Mouse (Mus musculus) midbrain, embryonic 10.5 days (tissue): ENCODE results near the gene Acot3. TPM values are rescaled to one million over a fixed set of nuclear protein-coding genes. Genes with fewer than 3 reads are reported as not detected.
A peak's percentile ranks its signal among the peaks of the same experiment; 100 is the strongest.
"Not testable (repeated sequence)": the region's sequence is repeated elsewhere in the genome, so short reads cannot be mapped to it uniquely, and the experiment has no call there.

ENCODE experiments used
- DNase-seq: peaks from one replicate; pipeline ENCODE4 v3.0.0-alpha.2; 2017; ENCODE audit warnings: low spot score
- H3K27ac ChIP-seq: fragments of 300-500 bp; sonication (generic); replicated peaks from 2 replicates; pipeline ENCODE4 v1.5.1; 2016; ENCODE audit warnings: mild to moderate bottlenecking
- H3K27me3 ChIP-seq: fragments of 300-500 bp; sonication (generic); 2 replicates; pipeline ENCODE4 v1.6.1; 2016; ENCODE audit warnings: low read depth, mild to moderate bottlenecking; ENCODE audit not compliant: poor library complexity, severe bottlenecking
- H3K36me3 ChIP-seq: fragments of 300-500 bp; sonication (generic); 2 replicates; pipeline ENCODE4 v1.6.1; 2016; ENCODE audit warnings: mild to moderate bottlenecking, moderate library complexity
- H3K4me1 ChIP-seq: fragments of 300-500 bp; sonication (generic); 2 replicates; pipeline ENCODE4 v1.6.1; 2016
- H3K4me3 ChIP-seq: fragments of 300-500 bp; sonication (generic); 2 replicates; pipeline ENCODE4 v1.5.1; 2016; ENCODE audit warnings: mild to moderate bottlenecking, moderate library complexity
- H3K9me3 ChIP-seq: fragments of 300-500 bp; sonication (generic); replicated peaks from 2 replicates; pipeline ENCODE4 v1.6.1; 2016; ENCODE audit warnings: mild to moderate bottlenecking
- whole genome bisulfite sequencing: fragments of 180-500 bp; shearing (Covaris S2); methylation state at CpG from one replicate; pipeline ENCODE4 v1.1.7; 2016; 5-methylcytosine and 5-hydroxymethylcytosine counted together
- polyA plus RNA-seq: library from polyadenylated mRNA; unstranded; fragments of >200 nt; fragmentation: Nextera tagmentation; extraction: Ambion mirVana; gene quantifications from 2 replicates; pipeline ENCODE4 v1.2.1, GENCODE M21; 2016

Acot3 gene
- 0.16 and 0.31 TPM in 2 replicates for polyA plus RNA-seq

GRCm38 (mm10) chr12:84051937-84052474, at the start of gene Acot3:
Gene Acot3 (plus strand): TSS chr12:84052144.
- H3K4me1 ChIP-seq: peaks cover 10% of the 10 kb centered on the region
- no peak for DNase-seq
- H3K4me3 ChIP-seq: peak within 1 kb of the TSS; percentile 59; the same call in 1 of the 2 replicates
- H3K27ac ChIP-seq: no peak within 1 kb of the TSS
- H3K27me3 ChIP-seq: peaks cover 46% of the 10 kb centered on the region
- 84% methylated on average over 5 of the region's 5 CpGs for WGBS
- H3K36me3 ChIP-seq: no peaks in the 10 kb centered on the region
- H3K9me3 ChIP-seq: peaks cover 16% of the 10 kb centered on the region

- Histone ChIP-seq H3K36me3 (no peaks in the 10 kb centered on the region), H3K9me3 (peaks cover 8% of the 10 kb centered on the region; the same call in 1 of the 2 replicates), H3K27ac (no peak overlapping the region), H3K27me3 (no peaks in the 10 kb centered on the region), H3K4me3 (no peak overlapping the region), H3K4me1 (peaks cover 10% of the 10 kb centered on the region)
- no peak for DNase-seq
- WGBS: 97% methylated on average over 1 of the region's 1 CpGs
Observed at GRCm38 (mm10) chr12:84003866-84004265, 48.1 kb upstream of the Acot3 start.

- no peaks in the 10 kb centered on the region for H3K9me3 ChIP-seq
- peaks cover 52% of the 10 kb centered on the region for H3K4me1 ChIP-seq
- H3K27me3 ChIP-seq: no peaks in the 10 kb centered on the region
- peak overlapping the region; percentile 86 for H3K27ac ChIP-seq
- DNase-seq: no peak
- WGBS: 85% methylated on average over 12 of the region's 12 CpGs
- H3K36me3 ChIP-seq: peaks cover 3% of the 10 kb centered on the region; the same call in 1 of the 2 replicates
- no peak overlapping the region for H3K4me3 ChIP-seq
Observed at GRCm38 (mm10) chr12:84008251-84008650, 43.7 kb upstream of the Acot3 start.

- Histone ChIP-seq H3K36me3 (peaks cover 5% of the 10 kb centered on the region; the same call in 1 of the 2 replicates), H3K27me3 (no peaks in the 10 kb centered on the region), H3K9me3 (no peaks in the 10 kb centered on the region), H3K4me3 (peak overlapping the region; percentile 56), H3K4me1 (peaks cover 52% of the 10 kb centered on the region), H3K27ac (peak overlapping the region; percentile 86)
- WGBS: 48% methylated on average over 8 of the region's 8 CpGs
- peak; percentile 19 for DNase-seq
Observed at GRCm38 (mm10) chr12:84008729-84009128, 43.2 kb upstream of the Acot3 start.

- under 1% methylated on average over 68 of the region's 70 CpGs for WGBS
- not testable (repeated sequence) for H3K9me3 ChIP-seq
- peak within 1 kb of the TSS; percentile 86 for H3K27ac ChIP-seq
Observed at GRCm38 (mm10) chr12:84009171-84009965, 42.6 kb upstream of the Acot3 start, which contains the start of gene Acot1. Gene Acot1 (plus strand): TSS chr12:84009490.

GRCm38 (mm10) chr12:84010201-84010600, 41.7 kb upstream of the Acot3 start:
- peaks cover 52% of the 10 kb centered on the region for H3K4me1 ChIP-seq
- peak overlapping the region; percentile 86; the same call in 1 of the 2 replicates for H3K27ac ChIP-seq
- WGBS: 81% methylated on average over 3 of the region's 3 CpGs
- H3K4me3 ChIP-seq: peak overlapping the region; percentile 56
- no peaks in the 10 kb centered on the region for H3K9me3 ChIP-seq
- no peak for DNase-seq
- peaks cover 14% of the 10 kb centered on the region for H3K36me3 ChIP-seq
- H3K27me3 ChIP-seq: no peaks in the 10 kb centered on the region

More at GRCm38 (mm10) chr12:84009171-84009965, 42.6 kb upstream of the Acot3 start, which contains the start of gene Acot1:
- peak; percentile 82 for DNase-seq
- H3K27me3 ChIP-seq, H3K36me3 ChIP-seq: not testable (repeated sequence)
- Histone ChIP-seq H3K4me1 (peaks cover 52% of the 10 kb centered on the region), H3K4me3 (peak within 1 kb of the TSS; percentile 56)

- Histone ChIP-seq H3K4me3 (peak overlapping the region; percentile 56), H3K36me3 (peaks cover 22% of the 10 kb centered on the region), H3K9me3 (no peaks in the 10 kb centered on the region), H3K4me1 (peaks cover 57% of the 10 kb centered on the region), H3K27ac (peak overlapping the region; percentile 59), H3K27me3 (no peaks in the 10 kb centered on the region)
- 34% methylated on average over 12 of the region's 12 CpGs for WGBS
- DNase-seq: peak; percentile 77
Observed at GRCm38 (mm10) chr12:84011251-84012040, 40.5 kb upstream of the Acot3 start.

GRCm38 (mm10) chr12:84013130-84013529, 38.8 kb upstream of the Acot3 start:
- Histone ChIP-seq H3K27ac (no peak overlapping the region; the same call in 1 of the 2 replicates), H3K4me3 (no peak overlapping the region), H3K4me1 (peaks cover 54% of the 10 kb centered on the region), H3K36me3 (peaks cover 34% of the 10 kb centered on the region), H3K27me3 (no peaks in the 10 kb centered on the region), H3K9me3 (no peaks in the 10 kb centered on the region)
- WGBS: 73% methylated on average over 6 of the region's 6 CpGs
- no peak for DNase-seq

- H3K4me1 ChIP-seq: peaks cover 49% of the 10 kb centered on the region
- no peak overlapping the region for H3K27ac ChIP-seq
- DNase-seq: no peak
- no peaks in the 10 kb centered on the region for H3K9me3 ChIP-seq
- H3K36me3 ChIP-seq: peaks cover 34% of the 10 kb centered on the region
- 94% methylated on average over 7 of the region's 7 CpGs for WGBS
- H3K27me3 ChIP-seq: no peaks in the 10 kb centered on the region
- no peak overlapping the region for H3K4me3 ChIP-seq
Observed at GRCm38 (mm10) chr12:84013701-84014100, 38.2 kb upstream of the Acot3 start.

- not testable (repeated sequence) for H3K4me1 ChIP-seq, H3K27ac ChIP-seq, DNase-seq, H3K9me3 ChIP-seq, H3K27me3 ChIP-seq, H3K4me3 ChIP-seq
- WGBS: 89% methylated on average over 7 of the region's 7 CpGs
- H3K36me3 ChIP-seq: peaks cover 17% of the 10 kb centered on the region
Observed at GRCm38 (mm10) chr12:84020528-84020927, 31.4 kb upstream of the Acot3 start.

GRCm38 (mm10) chr12:84022266-84022665, 29.7 kb upstream of the Acot3 start:
- WGBS: 95% methylated on average over 4 of the region's 4 CpGs
- H3K9me3 ChIP-seq, H3K27ac ChIP-seq, H3K36me3 ChIP-seq, DNase-seq, H3K4me3 ChIP-seq, H3K4me1 ChIP-seq, H3K27me3 ChIP-seq: not testable (repeated sequence)

- no peak overlapping the region for H3K27ac ChIP-seq
- H3K27me3 ChIP-seq: no peaks in the 10 kb centered on the region
- 88% methylated on average over 9 of the region's 9 CpGs for WGBS
- H3K36me3 ChIP-seq: no peaks in the 10 kb centered on the region
- peaks cover 2% of the 10 kb centered on the region for H3K4me1 ChIP-seq
- no peak overlapping the region for H3K4me3 ChIP-seq
- DNase-seq: no peak
- H3K9me3 ChIP-seq: no peaks in the 10 kb centered on the region
Observed at GRCm38 (mm10) chr12:84023052-84023745, 28.7 kb upstream of the Acot3 start.
